Mouse (Mus musculus) CD4-positive, CD25-positive, alpha-beta regulatory T cell, adult 9 weeks (primary cell): Measurements from ENCODE around the gene Prl. TPM values are rescaled to one million over a fixed set of nuclear protein-coding genes. Genes with fewer than 3 reads are reported as not detected.

Experiments used
- polyA plus RNA-seq: library from polyadenylated mRNA; unstranded; fragments of 100-300 nt; shearing (Covaris generic); gene quantifications from one replicate; pipeline ENCODE4 v1.2.1, GENCODE M21; 2017

Prl gene
- not detected for polyA plus RNA-seq

DNA sequence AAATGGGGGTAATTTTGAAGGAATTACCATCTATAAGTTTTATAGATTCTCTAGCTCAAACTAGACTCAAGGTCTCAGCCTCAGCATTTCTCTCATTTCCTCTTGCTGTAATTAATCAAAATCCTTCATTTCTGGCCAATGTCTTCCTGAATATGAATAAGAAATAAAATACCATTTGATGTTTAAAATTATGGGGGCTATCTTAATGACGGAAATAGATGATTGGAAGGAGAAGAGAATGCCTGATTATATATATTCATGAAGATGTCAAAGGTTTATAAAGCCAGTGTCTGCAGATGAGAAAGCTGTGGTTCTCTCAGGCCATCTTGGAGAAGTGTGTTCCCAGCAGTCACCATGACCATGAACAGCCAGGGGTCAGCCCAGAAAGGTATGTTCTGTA lies at the start of gene Prl:
TSS of gene Prl (plus strand) at position 301 of the 400 bp plus-strand sequence.

DNA sequence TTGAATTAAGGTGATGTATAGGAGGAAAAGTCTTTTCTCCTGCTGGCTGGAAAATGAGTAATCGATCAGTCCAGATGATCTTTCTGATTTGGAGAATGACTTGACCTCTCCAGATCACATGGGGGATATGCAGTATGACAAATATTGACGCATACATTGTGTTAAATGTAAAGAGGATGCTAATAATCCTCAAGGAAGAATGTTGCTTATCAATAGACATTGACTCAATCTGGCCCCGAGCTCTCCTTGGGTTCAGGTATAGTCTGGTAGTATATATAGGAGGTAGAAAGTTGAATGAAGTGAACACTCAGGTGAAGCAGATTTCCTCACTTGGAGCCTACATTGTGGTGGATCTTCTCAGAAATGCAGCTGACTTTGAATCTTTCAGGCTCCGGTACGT lies 36.5 kb downstream of the Prl start, which contains the start of gene Prl3d1:
TSS of gene Prl3d1 (plus strand) at position 301 of the 400 bp plus-strand sequence.

Other genes starting within 250 kb of the Prl start
- not detected for gene Prl3d1, start 36.6 kb downstream of the Prl start, polyA plus RNA-seq
- not detected for gene Prl3d2, start 64.1 kb downstream of the Prl start, polyA plus RNA-seq
- not detected for gene Prl3d3, start 99.2 kb downstream of the Prl start, polyA plus RNA-seq
- gene Prl3c1, start 139.1 kb downstream of the Prl start, polyA plus RNA-seq, result not detected
- not detected for gene Prl3b1, start 184.3 kb downstream of the Prl start, polyA plus RNA-seq
- gene Prl3a1, start 201.9 kb downstream of the Prl start, polyA plus RNA-seq, result not detected